Mouse (Mus musculus) neutrophil, adult 5-6 weeks (primary cell): ENCODE results near the gene Fam120b. TPM values are rescaled to one million over a fixed set of nuclear protein-coding genes. Genes with fewer than 3 reads are reported as not detected.

Source experiments
- ATAC-seq: fragments of 151-379, 151-347 bp; 2 replicates; pipeline ENCODE4 v1.8.0; 2017; ENCODE audit warnings: mild to moderate bottlenecking, moderate TSS enrichment; ENCODE audit not compliant: insufficient number of reproducible peaks, poor library complexity, low FRiP score, severe bottlenecking; ENCODE audit errors: extremely low read depth
- total RNA-seq: library from RNA; stranded (forward); fragments of 200-1000 nt; gene quantifications from 2 replicates; pipeline ENCODE4 v1.2.3, GENCODE M21; 2017

The Fam120b gene
- total RNA-seq, 1 experiment from 2014 or later: 50.6 TPM

GRCm38 (mm10) chr17:15378413-15379109 lies 17.4 kb upstream of the Fam120b start:
- ATAC-seq: no peak

- ATAC-seq: no peak
Measured at GRCm38 (mm10) chr17:15379741-15380526, 16.1 kb upstream of the Fam120b start.

GRCm38 (mm10) chr17:15380641-15381051 lies 15.4 kb upstream of the Fam120b start:
- no peak for ATAC-seq

GRCm38 (mm10) chr17:15381092-15381860 lies 14.7 kb upstream of the Fam120b start:
- no peak for ATAC-seq

- ATAC-seq: no peak
Measured at GRCm38 (mm10) chr17:15381869-15382660, 13.9 kb upstream of the Fam120b start.

GRCm38 (mm10) chr17:15383360-15383759 lies 12.6 kb upstream of the Fam120b start:
- no peak for ATAC-seq

GRCm38 (mm10) chr17:15388892-15389291 lies 7.1 kb upstream of the Fam120b start:
- ATAC-seq: no peak

GRCm38 (mm10) chr17:15389356-15389755 lies 6.6 kb upstream of the Fam120b start:
- no peak for ATAC-seq

- no peak for ATAC-seq
Measured at GRCm38 (mm10) chr17:15401716-15402115, 5.7 kb downstream of the Fam120b start.

GRCm38 (mm10) chr17:15406576-15406975 lies 10.6 kb downstream of the Fam120b start:
- no peak for ATAC-seq

GRCm38 (mm10) chr17:15409261-15409660 lies 13.3 kb downstream of the Fam120b start:
- ATAC-seq: no peak

GRCm38 (mm10) chr17:15410861-15411260 lies 14.9 kb downstream of the Fam120b start:
- no peak for ATAC-seq

- ATAC-seq: no peak
Measured at GRCm38 (mm10) chr17:15416596-15417215, 20.7 kb downstream of the Fam120b start.

GRCm38 (mm10) chr17:15419534-15419933 lies 23.5 kb downstream of the Fam120b start:
- ATAC-seq: no peak

- no peak for ATAC-seq
Measured at GRCm38 (mm10) chr17:15420021-15420603, 24.1 kb downstream of the Fam120b start.

- no peak for ATAC-seq
Measured at GRCm38 (mm10) chr17:15421446-15421845, 25.4 kb downstream of the Fam120b start.

- ATAC-seq: no peak
Measured at GRCm38 (mm10) chr17:15422666-15423065, 26.7 kb downstream of the Fam120b start.
